Mouse (Mus musculus) testis, adult 2 months (tissue): ENCODE measurements around the gene Olfr610.

Experiments
- CTCF ChIP-seq: fragments of 200-500 bp; IDR thresholded peaks from 2 replicates; pipeline ENCODE4 v1.5.1; 2012; ENCODE audit warnings: low read depth, mild to moderate bottlenecking, inconsistent platforms, low read length, moderate library complexity; ENCODE audit not compliant: control insufficient read depth, insufficient read depth, insufficient replicate concordance
- POLR2A ChIP-seq: fragments of 200-500 bp; IDR thresholded peaks from 2 replicates; pipeline ENCODE4 v1.6.1; 2012; ENCODE audit warnings: low read depth, mild to moderate bottlenecking, inconsistent platforms, low read length, moderate library complexity; ENCODE audit not compliant: control insufficient read depth

DNA sequence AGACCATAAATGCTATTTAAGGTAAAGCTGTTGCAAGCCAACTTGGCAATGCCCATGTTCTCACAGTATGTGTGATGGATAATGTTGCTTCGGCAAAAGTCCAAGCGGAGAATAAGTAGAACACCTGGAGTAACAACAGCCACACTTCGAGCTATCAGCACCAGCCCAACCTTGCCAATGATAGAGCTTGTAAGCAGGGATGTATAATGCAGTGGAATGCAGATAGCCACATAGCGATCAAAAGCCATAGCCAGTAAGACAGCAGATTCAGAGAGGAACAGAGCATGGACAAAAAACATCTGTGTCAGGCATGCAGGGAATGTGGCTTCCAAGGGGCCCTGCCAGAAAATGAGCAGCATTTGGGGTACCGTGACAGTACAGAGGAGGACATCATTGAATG, 51.3 kb downstream of the Olfr610 start:
- no peak for TF ChIP-seq POLR2A
- no peak for TF ChIP-seq CTCF
